Mouse (Mus musculus): ENCODE results near the gene Kcnj11. TPM values are rescaled to one million over a fixed set of nuclear protein-coding genes. Genes with fewer than 3 reads are reported as not detected.

Kcnj11 gene
- polyA plus RNA-seq, 1 experiment from 2014 or later, result 5.2 TPM

- WGBS, result 87% methylated on average over 7 of the region's 7 CpGs
- Histone ChIP-seq H3K27ac (replicated peaks) (no peak overlapping the region), H3K27me3 (no peaks in the 10 kb centered on the region), H3K9ac (replicated peaks) (no peak overlapping the region), H3K4me3 (no peak overlapping the region), H3K4me2 (replicated peaks) (no peak overlapping the region), H3K4me1 (peaks cover 4% of the 10 kb centered on the region; the same call in 1 of the 2 replicates), H3K9me3 (no peaks in the 10 kb centered on the region), H3K36me3 (peaks cover 54% of the 10 kb centered on the region)
- ATAC-seq (replicated peaks), result no peak
Observed at GRCm38 (mm10) chr7:46076844-46077243, 23.7 kb downstream of the Kcnj11 start.

DNA sequence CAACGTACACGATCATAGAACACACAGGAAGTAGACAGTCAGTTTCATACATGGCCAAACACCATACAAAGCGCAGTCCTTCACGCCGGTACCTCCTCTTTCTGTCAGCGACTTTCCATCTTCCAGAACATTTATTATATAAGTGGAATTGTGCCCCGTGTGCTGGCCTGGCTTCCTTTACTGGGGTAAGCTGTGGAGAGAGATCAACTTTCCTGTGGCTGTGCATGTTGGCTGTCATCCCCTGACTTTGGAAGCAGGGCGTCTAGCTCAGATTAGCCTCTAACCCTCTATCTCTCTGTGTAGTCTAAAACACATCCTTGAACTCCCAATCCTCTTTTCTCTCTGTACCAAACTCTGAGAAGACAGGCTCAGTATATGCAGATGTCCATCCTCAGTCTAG is 31.7 kb downstream of the Kcnj11 start:
- ATAC-seq (replicated peaks), result no peak
- H3K9me3 ChIP-seq, result no peaks in the 10 kb centered on the region
- H3K27me3 ChIP-seq, result no peaks in the 10 kb centered on the region
- no peak overlapping the region for H3K4me3 ChIP-seq
- H3K4me1 ChIP-seq, result no peaks in the 10 kb centered on the region
- no peak overlapping the region for H3K27ac ChIP-seq (replicated peaks)
- no peak overlapping the region for H3K4me2 ChIP-seq (replicated peaks)
- 94% methylated on average over 8 of the region's 8 CpGs for whole genome bisulfite sequencing
- H3K36me3 ChIP-seq, result peaks cover 71% of the 10 kb centered on the region
- no peak overlapping the region for H3K9ac ChIP-seq (replicated peaks)

- H3K27me3 ChIP-seq, result no peaks in the 10 kb centered on the region
- no peaks in the 10 kb centered on the region for H3K9me3 ChIP-seq
- H3K9ac ChIP-seq (replicated peaks), result no peak overlapping the region
- H3K4me2 ChIP-seq (replicated peaks), result no peak overlapping the region
- H3K4me1 ChIP-seq, result no peaks in the 10 kb centered on the region
- WGBS, result 97% methylated on average over 6 of the region's 6 CpGs
- H3K36me3 ChIP-seq, result peaks cover 53% of the 10 kb centered on the region
- ATAC-seq (replicated peaks), result no peak
- no peak overlapping the region for H3K27ac ChIP-seq (replicated peaks)
- H3K4me3 ChIP-seq, result no peak overlapping the region
Observed at GRCm38 (mm10) chr7:46063296-46063695, 37.3 kb downstream of the Kcnj11 start.

- Histone ChIP-seq H3K36me3 (peaks cover 58% of the 10 kb centered on the region), H3K4me1 (no peaks in the 10 kb centered on the region), H3K4me3 (no peak overlapping the region), H3K4me2 (replicated peaks) (no peak overlapping the region), H3K9ac (replicated peaks) (no peak overlapping the region), H3K9me3 (no peaks in the 10 kb centered on the region), H3K27me3 (no peaks in the 10 kb centered on the region), H3K27ac (replicated peaks) (no peak overlapping the region)
- ATAC-seq (replicated peaks), result no peak
- WGBS, result 97% methylated on average over 16 of the region's 16 CpGs
Observed at GRCm38 (mm10) chr7:46061614-46062013, 39.0 kb downstream of the Kcnj11 start.

GRCm38 (mm10) chr7:46060688-46061087 is 39.9 kb downstream of the Kcnj11 start:
- WGBS, result 98% methylated on average over 8 of the region's 8 CpGs

DNA sequence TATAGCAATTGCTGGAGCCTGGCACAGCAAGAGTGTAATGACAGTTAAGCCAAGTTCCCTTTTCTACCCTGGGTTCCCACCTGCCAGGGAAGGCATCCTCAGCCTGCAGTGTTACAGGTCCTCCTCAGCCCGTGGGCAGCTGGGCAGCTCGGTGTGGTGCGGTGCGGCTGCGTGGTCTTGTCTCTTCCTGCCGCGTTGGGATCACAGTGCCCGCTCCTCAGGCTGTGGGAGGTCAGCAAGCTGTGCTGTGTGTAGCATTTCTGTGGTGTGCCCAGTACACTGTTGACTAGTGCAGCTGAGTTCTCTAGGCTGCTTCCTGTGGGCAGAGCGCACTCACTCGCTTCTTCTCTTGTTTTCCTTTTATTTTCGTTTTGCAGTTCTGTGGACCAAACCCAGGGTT is 41.7 kb downstream of the Kcnj11 start:
- H3K4me1 ChIP-seq, result no peaks in the 10 kb centered on the region
- H3K27me3 ChIP-seq, result no peaks in the 10 kb centered on the region
- H3K27ac ChIP-seq (replicated peaks), result no peak overlapping the region
- H3K4me2 ChIP-seq (replicated peaks), result no peak overlapping the region
- H3K4me3 ChIP-seq, result no peak overlapping the region
- H3K36me3 ChIP-seq, result peaks cover 61% of the 10 kb centered on the region
- H3K9me3 ChIP-seq, result no peaks in the 10 kb centered on the region
- WGBS, result 96% methylated on average over 11 of the region's 11 CpGs
- no peak for ATAC-seq (replicated peaks)
- H3K9ac ChIP-seq (replicated peaks), result no peak overlapping the region

More at GRCm38 (mm10) chr7:46060688-46061087, 39.9 kb downstream of the Kcnj11 start:
- Histone ChIP-seq H3K27ac (replicated peaks) (no peak overlapping the region), H3K4me1 (no peaks in the 10 kb centered on the region), H3K4me2 (replicated peaks) (no peak overlapping the region), H3K9me3 (no peaks in the 10 kb centered on the region), H3K36me3 (peaks cover 51% of the 10 kb centered on the region), H3K9ac (replicated peaks) (no peak overlapping the region), H3K4me3 (no peak overlapping the region), H3K27me3 (no peaks in the 10 kb centered on the region)
- ATAC-seq (replicated peaks), result no peak

GRCm38 (mm10) chr7:46053566-46053965 is 47.0 kb downstream of the Kcnj11 start:
- Histone ChIP-seq H3K9me3 (no peaks in the 10 kb centered on the region), H3K4me2 (replicated peaks) (no peak overlapping the region), H3K36me3 (peaks cover 54% of the 10 kb centered on the region), H3K4me1 (no peaks in the 10 kb centered on the region), H3K9ac (replicated peaks) (no peak overlapping the region), H3K4me3 (no peak overlapping the region), H3K27me3 (no peaks in the 10 kb centered on the region), H3K27ac (replicated peaks) (peak overlapping the region; percentile 37)
- WGBS, result 70% methylated on average over 3 of the region's 3 CpGs
- ATAC-seq (replicated peaks), result no peak

GRCm38 (mm10) chr7:46052161-46052821 is 48.3 kb downstream of the Kcnj11 start:
- Histone ChIP-seq H3K9me3 (no peaks in the 10 kb centered on the region), H3K4me1 (no peaks in the 10 kb centered on the region), H3K36me3 (peaks cover 53% of the 10 kb centered on the region), H3K27ac (replicated peaks) (no peak overlapping the region), H3K4me2 (replicated peaks) (no peak overlapping the region), H3K4me3 (no peak overlapping the region), H3K9ac (replicated peaks) (no peak overlapping the region), H3K27me3 (no peaks in the 10 kb centered on the region)
- 0 out of 2 replicates have a peak, but pooled peaks have one; percentile 60 for ATAC-seq (replicated peaks)
- 80% methylated on average over 4 of the region's 4 CpGs for WGBS

DNA sequence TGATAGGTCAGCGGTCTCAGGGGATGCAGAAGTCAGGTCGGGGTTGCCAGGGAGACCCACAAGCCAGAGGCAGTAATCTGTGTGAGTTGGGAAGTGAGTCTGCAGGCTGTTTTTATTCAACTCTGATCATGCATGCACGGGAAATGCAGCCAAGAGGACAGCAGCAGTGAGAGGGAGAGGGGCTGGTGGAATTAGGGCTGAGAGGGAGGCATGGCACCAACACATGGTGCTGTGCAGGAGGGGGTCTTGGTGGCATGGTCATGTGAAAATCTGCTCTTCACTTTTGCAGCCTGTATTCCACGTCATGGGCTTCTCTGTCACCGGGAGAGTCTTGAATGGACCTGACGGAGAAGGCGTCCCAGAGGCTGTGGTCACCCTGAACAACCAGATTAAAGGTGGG is 50.6 kb downstream of the Kcnj11 start:
- Histone ChIP-seq H3K4me3 (no peak overlapping the region), H3K36me3 (peaks cover 61% of the 10 kb centered on the region), H3K9me3 (no peaks in the 10 kb centered on the region), H3K27ac (replicated peaks) (no peak overlapping the region), H3K27me3 (no peaks in the 10 kb centered on the region), H3K4me2 (replicated peaks) (no peak overlapping the region), H3K4me1 (no peaks in the 10 kb centered on the region), H3K9ac (replicated peaks) (no peak overlapping the region)
- WGBS, result 80% methylated on average over 7 of the region's 7 CpGs
- no peak for ATAC-seq (replicated peaks)

DNA sequence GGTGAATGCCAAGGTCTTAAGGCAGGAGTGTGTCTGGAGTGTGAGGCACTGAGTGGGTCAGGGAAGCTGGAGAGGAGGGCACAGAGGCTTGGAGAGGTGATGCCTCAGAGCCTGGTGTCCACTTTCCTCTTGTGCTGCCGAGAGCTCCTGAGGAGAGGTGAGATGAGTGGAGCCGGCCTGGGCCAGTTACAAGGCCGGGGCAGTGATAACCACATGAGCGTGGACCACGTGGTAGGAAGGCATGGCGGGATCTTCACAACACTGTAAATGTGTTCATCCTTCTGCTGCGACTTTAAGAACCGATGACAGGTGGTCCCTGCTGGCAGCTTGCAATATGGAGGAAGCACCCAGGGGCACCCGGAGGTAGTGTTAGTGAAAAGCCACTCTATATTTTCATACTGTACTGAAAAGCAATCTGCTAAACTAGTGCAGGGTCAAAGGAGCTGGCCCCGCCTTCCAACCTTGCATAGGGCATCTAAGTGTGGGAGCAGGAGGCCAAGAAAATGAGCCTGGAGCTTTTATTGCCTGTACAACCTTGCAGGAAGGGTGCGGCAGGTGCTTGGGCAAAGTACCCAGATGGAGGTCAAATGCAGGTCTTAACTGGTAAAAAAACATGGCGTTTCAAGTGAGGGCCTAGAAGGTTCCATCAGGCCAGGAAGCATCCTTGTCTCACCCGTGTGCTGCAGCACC is 52.5 kb downstream of the Kcnj11 start:
- WGBS, result 91% methylated on average over 13 of the region's 13 CpGs
- Histone ChIP-seq H3K27me3 (no peaks in the 10 kb centered on the region), H3K27ac (replicated peaks) (no peak overlapping the region), H3K36me3 (peaks cover 58% of the 10 kb centered on the region), H3K9ac (replicated peaks) (no peak overlapping the region), H3K4me3 (no peak overlapping the region), H3K4me1 (no peaks in the 10 kb centered on the region), H3K4me2 (replicated peaks) (no peak overlapping the region), H3K9me3 (no peaks in the 10 kb centered on the region)
- no peak for ATAC-seq (replicated peaks)

DNA sequence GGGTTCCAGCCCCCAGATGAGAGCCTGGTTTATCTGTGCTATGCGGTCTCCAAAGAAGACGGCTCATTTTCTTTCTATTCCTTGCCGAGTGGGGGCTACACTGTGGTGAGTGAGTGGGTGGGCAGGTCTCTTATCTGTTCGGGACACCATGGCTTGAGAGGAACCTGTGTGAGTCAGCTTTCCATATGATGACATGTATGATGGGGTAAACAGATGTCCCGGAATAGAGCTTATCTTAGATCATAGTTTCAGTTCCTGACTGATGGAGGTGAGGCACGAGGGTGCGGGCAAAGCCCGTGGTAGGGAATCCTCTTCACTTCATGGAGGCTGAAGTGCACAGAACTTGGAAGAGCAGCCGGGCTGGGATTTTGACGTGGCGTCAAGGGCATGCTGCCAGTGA is 54.7 kb downstream of the Kcnj11 start:
- 98% methylated on average over 11 of the region's 11 CpGs for WGBS

DNA sequence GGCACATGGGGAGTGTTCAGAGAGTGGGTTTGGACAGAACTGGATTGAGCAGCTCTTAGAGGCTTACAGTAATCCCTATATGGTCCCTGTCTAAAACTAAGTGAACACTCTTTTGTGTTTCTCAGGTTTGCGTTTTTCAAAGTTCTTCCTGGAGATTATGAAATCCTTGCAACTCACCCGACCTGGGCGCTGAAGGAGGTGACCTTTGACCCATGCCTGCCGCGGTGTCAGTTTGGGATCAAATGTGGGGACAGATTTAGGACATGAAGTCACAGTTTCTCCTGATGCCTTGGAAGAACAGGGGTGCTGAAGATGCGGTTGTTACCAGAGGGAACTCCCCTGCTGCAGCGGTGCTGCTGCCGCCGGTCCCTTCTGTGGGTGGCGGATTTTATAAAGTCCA is 56.5 kb downstream of the Kcnj11 start:
- Histone ChIP-seq H3K4me2 (replicated peaks) (no peak overlapping the region), H3K27me3 (no peaks in the 10 kb centered on the region), H3K27ac (replicated peaks) (no peak overlapping the region), H3K4me1 (no peaks in the 10 kb centered on the region), H3K36me3 (peaks cover 70% of the 10 kb centered on the region), H3K4me3 (no peak overlapping the region), H3K9ac (replicated peaks) (no peak overlapping the region), H3K9me3 (no peaks in the 10 kb centered on the region)
- 94% methylated on average over 10 of the region's 10 CpGs for WGBS
- ATAC-seq (replicated peaks), result no peak

More for the DNA sequence above, 54.7 kb downstream of the Kcnj11 start:
- H3K9me3 ChIP-seq, result no peaks in the 10 kb centered on the region
- H3K36me3 ChIP-seq, result peaks cover 68% of the 10 kb centered on the region
- H3K9ac ChIP-seq (replicated peaks), result no peak overlapping the region
- ATAC-seq (replicated peaks), result no peak
- no peak overlapping the region for H3K4me3 ChIP-seq
- no peak overlapping the region for H3K27ac ChIP-seq (replicated peaks)
- no peaks in the 10 kb centered on the region for H3K4me1 ChIP-seq
- H3K4me2 ChIP-seq (replicated peaks), result no peak overlapping the region
- no peaks in the 10 kb centered on the region for H3K27me3 ChIP-seq

Data from forebrain, embryonic 15.5 days (tissue).